Mouse (Mus musculus) spleen, adult 2 months (tissue): ENCODE results near the gene Slc25a22.

Experiments
- CTCF ChIP-seq: fragments of 200-500 bp; IDR thresholded peaks from 2 replicates; pipeline ENCODE4 v1.5.1; 2011; ENCODE audit warnings: mild to moderate bottlenecking, inconsistent platforms; ENCODE audit not compliant: insufficient read depth, insufficient read length, insufficient replicate concordance; ENCODE audit errors: extremely low read depth
- POLR2A ChIP-seq: fragments of 200-500 bp; IDR thresholded peaks from 2 replicates; pipeline ENCODE4 v1.6.1; 2011; ENCODE audit warnings: low read depth, low read length, inconsistent platforms

GRCm38 (mm10) chr7:141438201-141438968, 693 bp upstream of the Slc25a22 start:
- TF ChIP-seq POLR2A (no peak), CTCF (no peak)
